Mouse (Mus musculus): ENCODE data around the gene Olfr1076. TPM values are rescaled to one million over a fixed set of nuclear protein-coding genes. Genes with fewer than 3 reads are reported as not detected.

Gene Olfr1076
- total and polyA plus RNA-seq, 2 experiments from 2014 or later = not detected

Other genes with a start within 250 kb of the Olfr1076 start
- gene Olfr1051, start 229.4 kb upstream of the Olfr1076 start, total RNA-seq (2014; rRNA removed; ENCODE audit: low replicate concordance) = not detected in 2 replicates
- not detected in 2 replicates for gene Olfr1051, start 229.4 kb upstream of the Olfr1076 start, polyA plus RNA-seq (2015; fragmentation: Nextera tagmentation; extraction: Ambion mirVana)
- not detected in 2 replicates for gene Olfr1052, start 216.0 kb upstream of the Olfr1076 start, total RNA-seq (2014; rRNA removed; ENCODE audit: low replicate concordance)
- not detected in 2 replicates for gene Olfr1052, start 216.0 kb upstream of the Olfr1076 start, polyA plus RNA-seq (2015; fragmentation: Nextera tagmentation; extraction: Ambion mirVana)
- not detected in 2 replicates for gene Olfr1053, start 193.2 kb upstream of the Olfr1076 start, total RNA-seq (2014; rRNA removed; ENCODE audit: low replicate concordance)
- not detected in 2 replicates for gene Olfr1053, start 193.2 kb upstream of the Olfr1076 start, polyA plus RNA-seq (2015; fragmentation: Nextera tagmentation; extraction: Ambion mirVana)
- not detected in 2 replicates for gene Olfr1054, start 173.0 kb upstream of the Olfr1076 start, total RNA-seq (2014; rRNA removed; ENCODE audit: low replicate concordance)
- gene Olfr1054, start 173.0 kb upstream of the Olfr1076 start, polyA plus RNA-seq (2015; fragmentation: Nextera tagmentation; extraction: Ambion mirVana) = not detected in 2 replicates
- gene Olfr1055, start 158.2 kb upstream of the Olfr1076 start, total RNA-seq (2014; rRNA removed; ENCODE audit: low replicate concordance) = not detected in 2 replicates
- not detected in 2 replicates for gene Olfr1055, start 158.2 kb upstream of the Olfr1076 start, polyA plus RNA-seq (2015; fragmentation: Nextera tagmentation; extraction: Ambion mirVana)
- not detected in 2 replicates for gene Olfr1056, start 146.0 kb upstream of the Olfr1076 start, total RNA-seq (2014; rRNA removed; ENCODE audit: low replicate concordance)
- gene Olfr1056, start 146.0 kb upstream of the Olfr1076 start, polyA plus RNA-seq (2015; fragmentation: Nextera tagmentation; extraction: Ambion mirVana) = not detected in 2 replicates
- gene Olfr1057, start 130.1 kb upstream of the Olfr1076 start, total RNA-seq (2014; rRNA removed; ENCODE audit: low replicate concordance) = not detected in 2 replicates
- not detected in 2 replicates for gene Olfr1057, start 130.1 kb upstream of the Olfr1076 start, polyA plus RNA-seq (2015; fragmentation: Nextera tagmentation; extraction: Ambion mirVana)
- not detected in 2 replicates for gene Olfr1058, start 119.9 kb upstream of the Olfr1076 start, total RNA-seq (2014; rRNA removed; ENCODE audit: low replicate concordance)
- not detected in 2 replicates for gene Olfr1058, start 119.9 kb upstream of the Olfr1076 start, polyA plus RNA-seq (2015; fragmentation: Nextera tagmentation; extraction: Ambion mirVana)
- not detected in 2 replicates for gene Olfr1061, start 94.4 kb upstream of the Olfr1076 start, total RNA-seq (2014; rRNA removed; ENCODE audit: low replicate concordance)
- not detected in 2 replicates for gene Olfr1061, start 94.4 kb upstream of the Olfr1076 start, polyA plus RNA-seq (2015; fragmentation: Nextera tagmentation; extraction: Ambion mirVana)
- gene Olfr1062, start 81.7 kb upstream of the Olfr1076 start, total RNA-seq (2014; rRNA removed; ENCODE audit: low replicate concordance) = not detected in 2 replicates
- gene Olfr1062, start 81.7 kb upstream of the Olfr1076 start, polyA plus RNA-seq (2015; fragmentation: Nextera tagmentation; extraction: Ambion mirVana) = not detected in 2 replicates
- not detected in 2 replicates for gene Olfr1065, start 57.9 kb upstream of the Olfr1076 start, total RNA-seq (2014; rRNA removed; ENCODE audit: low replicate concordance)
- not detected in 2 replicates for gene Olfr1065, start 57.9 kb upstream of the Olfr1076 start, polyA plus RNA-seq (2015; fragmentation: Nextera tagmentation; extraction: Ambion mirVana)
- not detected in 2 replicates for gene Olfr1066, start 52.2 kb upstream of the Olfr1076 start, total RNA-seq (2014; rRNA removed; ENCODE audit: low replicate concordance)
- not detected in 2 replicates for gene Olfr1066, start 52.2 kb upstream of the Olfr1076 start, polyA plus RNA-seq (2015; fragmentation: Nextera tagmentation; extraction: Ambion mirVana)
- not detected in 2 replicates for gene Olfr228, start 21.1 kb upstream of the Olfr1076 start, total RNA-seq (2014; rRNA removed; ENCODE audit: low replicate concordance)
- gene Olfr228, start 21.1 kb upstream of the Olfr1076 start, polyA plus RNA-seq (2015; fragmentation: Nextera tagmentation; extraction: Ambion mirVana) = not detected in 2 replicates
- gene Olfr1079, start 34.0 kb downstream of the Olfr1076 start, total RNA-seq (2014; rRNA removed; ENCODE audit: low replicate concordance) = not detected in 2 replicates
- gene Olfr1079, start 34.0 kb downstream of the Olfr1076 start, polyA plus RNA-seq (2015; fragmentation: Nextera tagmentation; extraction: Ambion mirVana) = not detected in 2 replicates
- not detected in 2 replicates for gene Olfr1080, start 49.8 kb downstream of the Olfr1076 start, total RNA-seq (2014; rRNA removed; ENCODE audit: low replicate concordance)
- gene Olfr1080, start 49.8 kb downstream of the Olfr1076 start, polyA plus RNA-seq (2015; fragmentation: Nextera tagmentation; extraction: Ambion mirVana) = not detected in 2 replicates
- gene Olfr1082, start 90.5 kb downstream of the Olfr1076 start, total RNA-seq (2014; rRNA removed; ENCODE audit: low replicate concordance) = not detected in 2 replicates
- gene Olfr1082, start 90.5 kb downstream of the Olfr1076 start, polyA plus RNA-seq (2015; fragmentation: Nextera tagmentation; extraction: Ambion mirVana) = not detected in 2 replicates
- gene Olfr1084, start 131.3 kb downstream of the Olfr1076 start, total RNA-seq (2014; rRNA removed; ENCODE audit: low replicate concordance) = not detected in 2 replicates
- gene Olfr1084, start 131.3 kb downstream of the Olfr1076 start, polyA plus RNA-seq (2015; fragmentation: Nextera tagmentation; extraction: Ambion mirVana) = not detected in 2 replicates
- not detected in 2 replicates for gene Olfr1085, start 153.6 kb downstream of the Olfr1076 start, total RNA-seq (2014; rRNA removed; ENCODE audit: low replicate concordance)
- not detected in 2 replicates for gene Olfr1085, start 153.6 kb downstream of the Olfr1076 start, polyA plus RNA-seq (2015; fragmentation: Nextera tagmentation; extraction: Ambion mirVana)
- gene Olfr1086, start 171.6 kb downstream of the Olfr1076 start, total RNA-seq (2014; rRNA removed; ENCODE audit: low replicate concordance) = not detected in 2 replicates
- not detected in 2 replicates for gene Olfr1086, start 171.6 kb downstream of the Olfr1076 start, polyA plus RNA-seq (2015; fragmentation: Nextera tagmentation; extraction: Ambion mirVana)
- gene Olfr1087, start 189.9 kb downstream of the Olfr1076 start, total RNA-seq (2014; rRNA removed; ENCODE audit: low replicate concordance) = not detected in 2 replicates
- gene Olfr1087, start 189.9 kb downstream of the Olfr1076 start, polyA plus RNA-seq (2015; fragmentation: Nextera tagmentation; extraction: Ambion mirVana) = not detected in 2 replicates
- gene Olfr1089, start 225.2 kb downstream of the Olfr1076 start, total RNA-seq (2014; rRNA removed; ENCODE audit: low replicate concordance) = not detected in 2 replicates
- gene Olfr1089, start 225.2 kb downstream of the Olfr1076 start, polyA plus RNA-seq (2015; fragmentation: Nextera tagmentation; extraction: Ambion mirVana) = not detected in 2 replicates